Mouse (Mus musculus) embryonic fibroblast, embryonic 13.5 days (primary cell): Measurements from ENCODE around the gene Zfp622. TPM values are rescaled to one million over a fixed set of nuclear protein-coding genes. Genes with fewer than 3 reads are reported as not detected.
"Not testable (repeated sequence)": the region's sequence is repeated elsewhere in the genome, so short reads cannot be mapped to it uniquely, and the experiment has no call there.

Source experiments
- H3K27ac ChIP-seq: 2 replicates; pipeline ENCODE4 v1.5.1; 2012; ENCODE audit warnings: low read length, control low read depth, inconsistent platforms; ENCODE audit not compliant: insufficient read depth
- H3K4me1 ChIP-seq: 2 replicates; pipeline ENCODE4 v1.6.1; 2011; ENCODE audit warnings: low read length; ENCODE audit not compliant: control insufficient read depth, insufficient read depth
- H3K4me3 ChIP-seq: 2 replicates; pipeline ENCODE4 v1.5.1; 2011; ENCODE audit warnings: mild to moderate bottlenecking, control low read depth, low read length; ENCODE audit not compliant: insufficient read depth
- CTCF ChIP-seq: IDR thresholded peaks from 2 replicates; pipeline ENCODE4 v1.5.1; 2011; ENCODE audit warnings: mild to moderate bottlenecking, control low read depth, low read length, moderate library complexity, borderline replicate concordance; ENCODE audit not compliant: insufficient read depth
- POLR2A ChIP-seq: IDR thresholded peaks from 2 replicates; pipeline ENCODE4 v1.6.1; 2011; ENCODE audit warnings: low read depth, mild to moderate bottlenecking, control low read depth, low read length, moderate library complexity
- polyA plus RNA-seq: library from polyadenylated mRNA; stranded (reverse); fragments of >200 nt; gene quantifications from 2 replicates; pipeline ENCODE4 v1.2.4, GENCODE M21; 2011; ENCODE audit warnings: low read depth; ENCODE audit not compliant: missing spikeins, insufficient read length

Zfp622 gene
- polyA plus RNA-seq, 1 experiment: 54.3 TPM

DNA sequence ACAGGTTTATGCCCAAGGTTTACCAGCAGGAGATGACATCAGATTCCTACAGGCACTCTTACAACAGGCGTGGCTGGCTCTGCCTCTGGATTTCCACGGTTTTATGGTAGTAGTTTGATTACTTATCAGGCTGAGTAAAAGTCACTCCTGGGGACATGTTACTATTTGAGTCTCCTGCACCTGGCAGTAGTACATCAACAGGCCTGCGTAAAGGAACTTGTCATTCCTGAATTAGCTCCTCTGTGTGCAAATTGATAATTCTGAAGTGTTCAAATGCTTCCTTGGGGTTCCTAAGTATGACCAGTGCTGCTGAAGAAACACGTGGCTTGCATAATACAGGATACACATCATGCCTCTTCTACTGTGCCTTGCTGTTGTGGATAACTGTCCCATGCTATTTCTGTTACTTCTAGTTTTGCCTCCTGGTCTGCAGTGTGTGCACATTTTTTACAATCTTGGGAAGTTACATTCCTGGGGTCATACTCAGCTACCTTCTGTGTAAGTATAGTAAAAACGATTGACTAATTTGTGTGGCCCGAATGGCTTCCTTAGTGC is 17.9 kb upstream of the Zfp622 start:
- no peak overlapping the region for H3K27ac ChIP-seq
- H3K4me3 ChIP-seq: no peak overlapping the region
- H3K4me1 ChIP-seq: peaks cover 5% of the 10 kb centered on the region
- TF ChIP-seq POLR2A: no peak
- TF ChIP-seq CTCF: no peak

DNA sequence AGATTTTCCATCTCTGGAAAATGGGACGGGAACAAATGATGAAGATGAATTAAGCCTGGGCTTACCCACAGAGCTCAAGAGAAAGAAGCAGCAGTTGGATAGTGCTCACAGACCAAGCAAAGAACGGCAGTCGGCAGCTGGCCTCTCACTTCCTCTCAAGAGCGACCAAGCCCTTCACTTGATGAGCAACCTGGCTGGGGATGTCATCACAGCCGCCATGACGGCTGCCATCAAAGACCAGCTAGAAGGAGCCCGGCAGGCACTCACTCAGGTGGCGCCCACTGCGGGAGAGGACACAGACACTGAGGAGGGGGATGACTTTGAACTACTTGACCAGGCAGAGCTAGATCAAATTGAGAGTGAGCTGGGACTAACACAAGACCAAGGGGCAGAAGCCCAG is 12.6 kb upstream of the Zfp622 start:
- H3K27ac ChIP-seq: no peak overlapping the region
- TF ChIP-seq CTCF (no peak), POLR2A (no peak)
- H3K4me3 ChIP-seq: no peak overlapping the region
- no peaks in the 10 kb centered on the region; the same call in 1 of the 2 replicates for H3K4me1 ChIP-seq

DNA sequence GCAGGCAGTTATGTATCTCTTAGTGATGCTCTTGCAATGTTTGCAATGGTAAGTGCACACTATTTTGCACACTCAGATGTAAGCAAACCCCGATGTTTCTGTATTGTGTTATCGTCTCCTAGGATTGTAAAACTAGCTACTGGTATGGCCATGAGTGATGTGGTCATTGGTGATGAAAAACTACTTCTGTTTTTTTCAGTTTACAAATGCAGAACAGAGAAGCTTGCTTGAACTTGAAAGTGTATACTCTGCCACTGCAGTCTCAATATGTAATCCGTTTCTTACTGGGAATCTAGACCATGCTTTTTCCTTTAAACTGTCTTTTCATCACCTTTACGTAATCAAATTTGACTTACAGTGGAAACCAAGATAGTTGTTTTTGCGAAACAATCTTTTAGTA is 11.4 kb upstream of the Zfp622 start:
- no peak overlapping the region for H3K27ac ChIP-seq
- TF ChIP-seq CTCF (no peak), POLR2A (no peak)
- H3K4me1 ChIP-seq: no peaks in the 10 kb centered on the region
- H3K4me3 ChIP-seq: no peak overlapping the region

DNA sequence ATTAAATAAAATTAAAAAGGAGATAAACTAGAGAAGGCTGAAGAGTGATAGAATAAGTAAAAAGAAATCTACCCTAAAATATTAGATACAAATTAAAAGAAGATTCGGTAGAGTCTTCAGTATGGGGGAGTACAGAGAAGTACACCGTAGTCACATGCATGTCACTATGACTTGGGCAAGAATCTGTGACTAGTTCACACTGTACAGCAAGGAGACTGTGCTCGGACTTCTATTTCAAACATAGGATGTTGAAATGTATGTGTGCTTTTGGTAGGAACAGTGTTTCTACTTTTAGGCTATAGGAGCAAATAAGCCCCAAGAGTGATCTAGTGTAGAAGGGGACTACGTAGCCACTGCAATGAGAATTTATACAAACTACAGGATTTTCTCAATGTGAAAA is 9.8 kb upstream of the Zfp622 start:
- H3K4me3 ChIP-seq: no peak overlapping the region
- TF ChIP-seq CTCF (no peak), POLR2A (no peak)
- H3K4me1 ChIP-seq: no peaks in the 10 kb centered on the region
- no peak overlapping the region for H3K27ac ChIP-seq

DNA sequence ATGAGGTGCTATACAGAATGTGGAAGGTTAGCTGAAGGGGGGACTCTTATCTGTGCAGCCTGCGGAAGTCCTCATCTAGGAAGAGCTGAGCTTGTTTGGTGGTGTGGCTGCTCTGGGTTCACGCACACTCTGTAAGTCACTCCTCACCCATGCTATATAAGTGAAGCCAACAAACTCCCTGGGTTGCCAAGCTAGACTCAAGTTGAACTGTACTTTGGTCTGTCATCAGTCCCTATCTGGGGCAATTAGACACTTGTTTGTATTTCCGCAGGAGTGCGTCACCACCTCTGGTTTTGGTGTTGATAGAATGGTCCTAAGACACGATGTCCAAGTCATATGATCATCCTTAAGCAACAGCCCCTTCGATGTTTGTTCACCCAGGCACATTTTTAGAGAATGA is 8.4 kb upstream of the Zfp622 start:
- Histone ChIP-seq H3K4me3 (no peak overlapping the region), H3K27ac (no peak overlapping the region), H3K4me1 (no peaks in the 10 kb centered on the region)
- no peak for TF ChIP-seq POLR2A
- TF ChIP-seq CTCF: no peak

DNA sequence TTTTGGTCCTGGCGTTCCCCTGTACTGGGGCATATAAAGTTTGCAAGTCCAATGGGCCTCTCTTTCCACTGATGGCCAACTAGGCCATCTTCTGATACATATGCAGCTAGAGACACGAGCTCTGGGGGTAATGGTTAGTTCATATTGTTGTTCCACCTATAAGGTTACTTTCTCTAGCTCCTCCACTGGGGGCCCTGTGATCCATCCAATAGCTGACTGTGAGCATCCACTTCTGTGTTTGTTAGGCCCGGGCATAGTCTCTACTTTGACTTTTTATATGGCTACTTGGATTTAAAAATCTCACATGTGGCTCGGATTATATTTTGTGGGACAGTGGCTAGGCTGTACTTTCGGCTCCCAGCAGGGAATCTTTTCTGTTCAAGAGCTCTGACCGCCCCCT is 552 bp upstream of the Zfp622 start:
- Histone ChIP-seq H3K4me3 (peak overlapping the region; percentile 50), H3K27ac (peak overlapping the region; percentile 22)
- H3K4me1 ChIP-seq: not testable (repeated sequence)

DNA sequence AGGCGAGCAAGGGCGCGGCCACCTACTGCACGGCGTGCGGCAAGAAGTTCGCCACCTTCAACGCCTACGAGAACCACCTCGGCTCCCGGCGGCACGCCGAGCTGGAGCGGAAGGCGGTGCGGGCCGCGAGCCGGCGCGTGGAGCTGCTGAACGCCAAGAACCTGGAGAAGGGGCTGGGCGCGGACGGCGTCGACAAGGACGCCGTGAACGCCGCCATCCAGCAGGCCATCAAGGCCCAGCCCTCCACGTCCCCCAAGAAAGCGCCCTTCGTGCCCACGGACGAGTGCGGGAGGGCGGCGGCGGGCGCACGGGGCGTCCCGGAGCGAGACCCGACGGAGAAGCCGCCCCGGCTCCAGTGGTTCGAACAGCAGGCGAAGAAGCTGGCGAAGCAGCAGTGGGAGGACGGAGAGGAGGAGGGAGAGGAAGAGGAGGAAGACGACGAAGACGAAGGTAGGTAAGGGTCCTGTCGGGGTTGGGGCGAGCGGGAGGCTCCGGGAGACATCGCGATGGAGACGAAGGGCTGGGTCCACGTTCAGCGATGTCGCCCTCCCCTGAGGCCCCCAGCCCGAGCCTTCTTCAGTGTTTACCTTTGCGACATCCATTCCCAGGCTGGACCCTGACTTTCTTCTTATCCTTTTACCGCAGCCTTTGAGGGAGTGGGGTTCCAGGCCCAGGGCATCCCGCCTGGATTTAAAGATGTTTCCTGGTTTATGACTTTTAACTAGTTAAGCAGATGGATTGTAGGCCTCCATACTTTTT is 747 bp downstream of the Zfp622 start:
- Histone ChIP-seq H3K4me1 (0 out of 2 replicates have a peak, but pooled peaks cover 1% of the 10 kb centered on the region), H3K4me3 (peak overlapping the region; percentile 86), H3K27ac (peak overlapping the region; percentile 63)
- TF ChIP-seq CTCF: no peak
- TF ChIP-seq POLR2A: no peak

DNA sequence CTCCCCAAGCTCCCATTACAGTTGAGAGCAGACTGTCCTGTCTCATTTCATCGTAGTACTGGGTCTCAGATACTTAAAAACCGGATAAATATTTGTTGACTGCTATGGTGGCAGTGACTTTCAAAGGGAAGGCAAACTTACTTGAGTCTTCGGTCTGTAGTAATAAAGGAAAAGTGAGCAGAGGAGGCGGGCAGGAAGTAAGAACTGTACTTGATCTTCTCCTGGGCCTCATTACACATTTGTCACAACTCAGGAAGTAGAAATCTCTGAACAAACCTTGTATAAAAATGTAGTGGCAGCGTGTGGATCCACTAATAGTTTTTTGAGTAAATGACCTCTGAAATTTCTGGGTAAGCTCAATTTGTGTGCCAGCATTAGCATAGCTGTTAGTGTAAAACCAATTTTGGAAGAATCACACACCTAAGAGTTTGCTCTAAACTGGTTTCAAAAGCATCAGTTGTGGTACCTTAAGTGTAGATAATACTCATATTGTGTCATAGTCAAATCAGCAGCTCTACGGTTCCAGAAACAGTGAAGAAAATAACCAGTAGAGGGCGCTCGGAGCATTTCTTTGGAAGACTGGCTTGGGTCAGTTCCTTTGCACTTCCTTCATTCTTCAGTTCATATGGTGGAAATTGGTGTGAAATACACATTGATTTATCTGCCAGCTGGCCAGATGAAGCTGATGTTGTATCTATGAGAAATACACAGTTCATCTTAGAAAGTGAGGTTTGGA is 9.0 kb downstream of the Zfp622 start:
- Histone ChIP-seq H3K4me3 (no peak overlapping the region), H3K4me1 (no peaks in the 10 kb centered on the region), H3K27ac (no peak overlapping the region)
- no peak for TF ChIP-seq POLR2A
- no peak for TF ChIP-seq CTCF

GRCm38 (mm10) chr15:25995521-25995920 is 11.4 kb downstream of the Zfp622 start:
- TF ChIP-seq CTCF (no peak), POLR2A (no peak)
- Histone ChIP-seq H3K27ac (no peak overlapping the region), H3K4me3 (no peak overlapping the region), H3K4me1 (no peaks in the 10 kb centered on the region)

DNA sequence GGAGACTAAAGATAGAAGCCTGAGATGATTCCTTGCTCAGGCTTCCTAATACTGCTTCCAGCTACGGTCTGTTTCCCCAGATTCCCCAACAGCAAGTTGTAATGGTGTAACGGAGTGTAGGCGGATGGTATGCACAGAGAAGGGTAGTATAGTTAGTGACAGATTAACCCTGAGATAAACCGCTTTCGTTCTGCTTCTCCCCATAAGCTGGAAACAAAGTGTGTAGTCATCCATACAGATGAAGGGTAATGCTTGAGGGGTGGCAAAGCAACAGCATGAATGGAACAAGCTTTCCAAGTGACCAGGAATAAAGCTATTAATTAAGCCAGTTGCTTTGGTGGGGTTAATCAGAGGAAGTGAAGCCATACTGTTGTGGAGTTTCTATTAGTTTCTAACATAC is 15.4 kb downstream of the Zfp622 start:
- H3K4me3 ChIP-seq, H3K4me1 ChIP-seq, H3K27ac ChIP-seq: not testable (repeated sequence)
